Mouse (Mus musculus) cerebellum, postnatal 25 days (tissue): ENCODE data around the gene Cux1.

Experiments
- DNase-seq, 2 experiments: peaks; one replicate each; pipeline ENCODE4 v3.0.0; 2021; ENCODE audit warnings: mixed read lengths in 2 of 2

Cux1 gene

DNA sequence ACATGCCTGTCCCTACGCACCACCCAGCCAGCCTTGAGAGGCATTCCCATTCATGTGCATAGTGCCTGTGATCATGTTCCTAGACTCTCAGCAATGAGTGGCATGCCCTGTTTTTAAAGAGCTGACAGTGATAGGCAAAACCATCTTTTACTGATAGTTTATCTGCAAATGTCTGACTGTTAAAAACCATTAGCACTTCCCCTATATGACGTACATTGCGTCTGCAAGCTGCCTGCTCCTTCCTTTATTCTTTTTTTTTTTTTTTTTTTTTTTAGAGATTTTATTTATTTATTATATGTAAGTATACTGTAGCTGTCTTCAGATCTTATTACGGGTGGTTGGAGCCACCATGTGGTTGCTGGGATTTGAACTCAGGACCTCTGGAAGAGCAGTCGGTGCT lies 205.3 kb downstream of the Cux1 start:
- no peak for DNase-seq

DNA sequence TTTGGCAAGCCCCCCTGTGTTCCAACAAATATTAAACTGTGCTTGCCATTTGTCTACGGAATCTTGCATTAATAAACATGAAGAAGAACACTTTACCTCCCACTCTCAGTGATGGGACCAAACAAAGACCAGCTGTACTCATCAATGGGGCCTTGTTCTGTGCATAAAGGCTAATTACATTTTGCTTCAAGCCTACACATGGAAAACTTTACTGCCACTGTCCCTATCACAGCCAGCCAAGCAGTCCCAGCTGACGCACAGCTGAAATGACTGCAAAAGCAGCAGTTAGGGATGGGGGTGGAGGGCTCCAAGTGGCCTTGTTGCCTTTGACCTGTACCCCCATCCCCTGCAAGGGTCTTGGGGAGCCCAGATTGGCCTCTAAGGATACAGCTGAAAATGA lies 210.1 kb downstream of the Cux1 start:
- DNase-seq = no peak

- no peak for DNase-seq
These were observed 211.6 kb downstream of the Cux1 start for GRCm38 (mm10) chr5:136355583-136356126.

DNA sequence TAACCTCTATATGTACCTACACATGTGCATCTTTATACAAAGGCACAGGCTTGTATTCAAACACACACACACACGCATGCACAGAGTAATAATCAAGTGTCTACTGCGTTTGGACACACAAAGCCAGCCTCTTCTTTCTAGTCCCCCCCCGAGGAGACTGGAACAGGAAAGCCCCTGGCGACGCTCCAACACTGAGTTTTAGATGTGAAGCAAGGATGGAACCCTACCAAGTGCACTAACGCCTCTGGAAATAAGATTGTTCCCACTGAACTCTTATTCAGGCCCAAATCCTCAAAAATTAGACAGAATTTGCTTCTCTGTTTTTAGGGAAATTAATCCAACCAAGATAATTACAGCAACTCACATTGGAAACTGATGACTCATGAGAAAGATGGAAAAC lies 212.6 kb downstream of the Cux1 start:
- DNase-seq = peak in 1 of 2 experiments; percentile 41

DNA sequence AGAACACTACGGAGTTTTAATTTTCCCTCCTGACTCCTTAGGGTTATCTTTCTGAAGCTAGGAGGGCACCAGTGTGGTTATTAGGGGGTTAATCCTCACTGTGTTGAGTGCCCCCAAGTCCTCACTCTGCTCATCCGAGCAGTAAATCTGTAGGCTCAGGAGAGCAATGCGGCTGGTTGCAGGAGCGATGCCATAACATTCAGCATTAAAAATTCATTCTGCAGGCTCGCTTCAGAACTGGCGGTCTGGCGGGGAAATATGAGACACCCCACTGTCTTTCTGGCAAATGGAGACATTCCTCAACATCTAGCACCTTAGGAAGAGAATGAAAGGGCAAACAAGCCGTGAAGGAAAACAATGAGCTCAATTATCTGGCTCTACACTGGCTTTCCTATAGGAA lies 214.2 kb downstream of the Cux1 start:
- DNase-seq = peak; percentile 59 to 73

DNA sequence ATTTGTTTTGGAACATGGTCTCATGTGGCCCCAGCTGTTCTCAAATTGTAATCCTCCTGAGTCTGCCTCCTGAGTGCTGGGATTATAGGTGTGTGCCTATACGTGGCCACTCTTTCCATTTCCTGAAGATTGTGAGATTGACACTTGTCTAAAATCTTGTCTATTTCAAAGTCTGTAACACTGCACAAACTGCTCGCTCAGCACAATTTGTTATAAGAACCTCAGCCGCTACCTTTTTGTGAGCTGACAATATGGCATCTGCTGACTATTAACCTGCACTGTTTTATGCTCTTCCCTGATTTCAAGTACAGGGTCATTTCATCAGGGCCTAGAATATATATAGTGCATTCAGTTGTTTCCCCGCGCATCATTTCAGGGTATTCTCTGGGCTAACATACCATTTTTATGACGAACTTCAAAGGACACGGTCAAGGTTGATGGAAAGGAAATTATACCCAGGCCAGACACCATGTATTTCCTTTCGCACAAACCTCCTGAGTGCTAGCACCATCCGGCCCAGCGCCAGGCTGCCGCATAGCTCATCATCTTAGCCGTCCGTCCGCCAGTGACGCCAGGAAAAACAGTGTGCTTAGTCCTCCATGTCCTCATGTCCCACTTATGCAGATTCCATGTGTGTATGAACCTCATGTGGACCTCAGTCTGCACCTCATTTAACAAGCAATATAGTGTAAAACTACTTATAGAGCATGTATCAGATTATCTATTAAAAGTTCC lies 224.0 kb downstream of the Cux1 start:
- DNase-seq = no peak

DNA sequence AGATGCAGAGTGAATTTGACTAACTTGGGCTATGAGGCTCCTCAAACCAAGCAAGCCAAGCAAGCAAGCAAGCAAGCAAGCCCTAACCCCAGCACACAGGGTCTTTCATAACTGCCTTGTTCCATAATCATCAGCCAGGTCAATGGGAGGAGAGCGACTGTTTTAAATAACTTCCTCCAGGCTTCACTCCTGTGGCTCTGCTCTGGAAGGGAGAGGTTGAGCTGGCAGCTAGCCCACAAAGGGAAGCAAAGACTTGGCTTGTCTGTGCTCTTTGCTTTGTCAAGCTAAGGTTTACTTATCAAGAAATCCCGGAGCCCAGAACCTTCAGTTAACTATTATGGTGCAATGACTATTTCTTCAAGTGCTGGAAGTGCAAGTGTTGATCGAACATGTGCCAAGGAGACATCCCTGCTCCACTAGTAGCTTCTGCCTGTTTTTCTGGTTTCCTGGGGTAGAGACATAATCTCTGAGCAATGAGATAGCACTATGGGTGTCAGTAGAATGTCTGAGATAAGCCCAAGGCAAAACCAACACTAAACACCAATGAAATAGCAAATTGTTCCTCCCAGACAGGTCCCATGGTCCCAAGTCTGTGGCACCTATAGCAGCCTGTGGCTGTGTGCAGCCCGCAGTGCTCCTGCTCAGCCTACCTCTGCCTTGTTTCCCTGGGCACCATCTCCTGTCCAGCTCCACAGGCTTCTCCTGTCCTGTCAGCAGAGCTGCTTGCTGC lies 230.3 kb downstream of the Cux1 start:
- peak in 1 of 2 experiments; percentile 62 for DNase-seq

DNA sequence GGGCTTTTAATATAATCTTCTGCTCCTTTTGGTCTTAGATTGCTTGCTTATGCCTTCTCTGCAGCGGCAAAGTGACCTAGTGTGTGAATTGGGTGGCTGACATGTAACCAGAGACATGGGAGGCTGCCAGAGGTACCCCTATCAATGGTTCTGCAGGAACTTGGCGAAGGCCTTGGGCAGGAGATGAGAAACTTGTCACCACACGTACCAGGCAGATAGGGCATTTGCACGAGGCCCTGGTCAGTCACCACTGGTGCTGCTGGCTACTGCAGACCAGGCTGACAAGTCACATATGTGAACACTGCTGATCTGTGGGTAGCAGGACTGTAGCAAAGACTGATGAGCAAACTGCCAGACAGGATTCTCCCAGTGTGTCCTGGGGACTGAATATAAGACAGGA lies 231.6 kb downstream of the Cux1 start:
- DNase-seq = no peak

DNA sequence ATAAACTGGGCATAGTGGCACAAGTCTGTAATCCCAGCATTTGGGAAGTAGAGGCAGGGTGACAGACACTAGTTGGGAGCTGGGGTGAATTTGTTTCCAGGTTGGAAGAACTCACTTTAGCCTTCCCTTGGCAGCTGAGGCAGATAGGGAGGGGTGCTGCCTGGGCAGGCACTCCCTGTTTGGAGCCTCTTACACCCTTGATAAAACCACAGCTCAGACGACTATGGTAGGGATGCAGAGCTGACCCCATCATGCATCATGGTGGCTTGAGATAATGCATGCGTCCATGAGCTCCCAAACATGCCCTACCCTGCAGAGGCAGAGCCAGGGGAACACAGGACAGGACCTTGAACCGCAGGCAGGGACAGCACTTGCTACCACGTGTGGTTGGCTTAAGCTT lies 232.5 kb downstream of the Cux1 start:
- DNase-seq = no peak

- DNase-seq = no peak
These were observed 233.2 kb downstream of the Cux1 start for GRCm38 (mm10) chr5:136334051-136334450.

GRCm38 (mm10) chr5:136332786-136333462 lies 234.4 kb downstream of the Cux1 start:
- DNase-seq = no peak

GRCm38 (mm10) chr5:136327736-136328135 lies 239.6 kb downstream of the Cux1 start:
- DNase-seq = no peak

GRCm38 (mm10) chr5:136326626-136327025 lies 240.7 kb downstream of the Cux1 start:
- DNase-seq = no peak

GRCm38 (mm10) chr5:136324506-136324905 lies 242.8 kb downstream of the Cux1 start:
- peak; percentile 54 to 59 for DNase-seq

DNA sequence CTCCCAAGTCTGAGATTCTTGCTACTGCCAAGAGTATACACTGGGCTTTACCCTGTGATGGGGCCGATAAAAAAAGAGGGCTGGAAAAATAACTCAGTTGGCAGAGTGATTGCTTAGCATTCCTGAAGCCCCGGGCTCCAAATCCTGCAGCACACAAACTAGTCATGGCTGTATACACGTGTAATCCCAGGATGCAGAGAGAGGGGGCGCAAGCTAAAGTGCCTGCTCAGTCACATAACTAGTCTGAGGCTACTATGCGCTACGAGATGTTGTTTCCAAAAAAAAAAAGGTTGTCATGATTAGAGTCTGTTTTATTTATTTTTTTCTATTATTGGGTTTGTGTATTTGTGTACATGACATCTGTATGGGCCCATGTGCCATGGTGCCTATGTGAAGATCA lies 245.9 kb downstream of the Cux1 start:
- peak; percentile 26 to 55 for DNase-seq

DNA sequence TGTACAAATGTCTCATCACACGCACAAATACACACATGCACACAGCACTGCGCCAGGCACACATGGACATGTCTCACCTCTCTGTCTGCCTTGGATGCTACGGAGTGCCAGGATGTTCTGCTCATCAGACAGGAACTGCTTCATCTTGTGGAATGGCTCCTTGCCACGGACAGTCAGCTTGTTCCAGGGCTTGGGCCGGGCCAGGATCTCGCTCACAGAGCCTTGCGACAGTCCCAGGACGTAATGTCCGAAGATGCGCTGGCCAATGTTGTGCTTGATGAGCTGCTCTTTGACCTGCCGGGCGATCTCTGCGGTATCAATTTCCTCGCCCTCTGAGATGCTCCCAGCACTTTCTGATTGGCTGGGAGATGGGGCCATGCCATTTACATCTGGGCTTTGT lies 254.7 kb downstream of the Cux1 start:
- DNase-seq = peak; percentile 64 to 76

DNA sequence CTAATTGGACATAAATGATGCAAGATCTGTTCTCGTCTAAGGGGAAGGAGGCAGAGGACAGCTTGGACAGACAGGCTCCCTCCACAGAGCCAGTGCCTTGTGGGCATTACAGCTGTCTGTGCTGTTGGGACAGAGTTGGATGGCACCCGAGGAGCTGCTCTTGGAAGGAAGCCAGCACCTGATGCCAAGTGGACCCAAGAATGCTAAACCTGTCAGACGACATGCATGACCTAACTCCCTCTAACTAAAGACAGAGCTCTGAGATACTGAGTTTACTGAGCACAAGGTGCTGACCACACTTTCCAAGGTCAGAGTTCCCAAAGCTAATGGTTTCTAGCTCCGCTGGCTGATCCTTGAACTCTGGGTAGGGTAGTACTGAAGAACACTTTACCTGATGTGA lies 255.1 kb downstream of the Cux1 start:
- peak; percentile 40 to 62 for DNase-seq

DNA sequence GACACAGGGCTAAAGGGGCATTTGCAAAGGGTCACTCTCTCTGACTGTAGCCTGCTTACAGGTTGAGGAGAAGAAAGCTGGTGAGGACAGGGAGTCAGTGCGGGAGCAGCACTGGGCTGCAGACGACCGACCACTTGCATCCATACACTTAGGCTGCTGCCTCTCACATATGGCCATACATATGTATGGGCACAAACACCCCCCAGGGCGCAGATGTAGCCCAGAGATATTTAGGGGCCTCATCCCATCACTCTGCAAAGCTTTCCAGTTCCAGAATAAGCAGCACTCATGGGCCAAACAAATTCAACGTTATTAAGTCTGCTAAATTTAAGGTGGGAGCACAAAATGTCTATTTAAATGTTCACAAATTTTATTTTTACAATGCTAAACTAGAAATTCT lies 261.0 kb downstream of the Cux1 start:
- no peak for DNase-seq

DNA sequence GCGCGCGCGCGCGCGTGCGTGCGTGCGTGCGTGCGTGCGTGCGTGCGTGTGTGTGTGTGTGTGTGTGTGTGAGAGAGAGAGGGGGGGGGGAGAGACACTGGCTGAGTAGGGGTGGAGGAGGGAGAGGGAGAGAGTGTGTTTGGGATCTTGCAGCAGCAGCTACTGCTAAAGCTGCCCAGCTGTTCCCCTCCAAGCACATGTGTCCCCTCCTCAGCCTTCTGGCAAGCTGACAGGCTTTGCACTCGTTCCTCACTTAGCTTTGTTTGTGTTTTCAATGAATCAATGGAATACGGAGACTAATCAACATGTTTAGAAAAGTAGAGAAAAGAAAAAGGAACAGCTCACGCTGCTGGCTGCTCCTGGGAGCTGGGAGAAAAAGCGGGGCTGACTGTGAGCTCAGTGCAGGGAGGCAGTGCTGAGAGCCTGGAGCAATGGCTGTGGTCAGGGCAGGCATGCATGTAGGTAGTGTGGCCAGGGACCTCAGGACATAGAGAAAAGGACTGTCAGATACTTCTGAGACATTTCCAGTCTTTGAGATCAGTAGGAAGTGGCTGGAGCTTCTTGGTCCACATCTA lies 263.8 kb downstream of the Cux1 start:
- no peak for DNase-seq

- no peak for DNase-seq
These were observed 266.4 kb downstream of the Cux1 start for GRCm38 (mm10) chr5:136300880-136301279.

- DNase-seq = no peak
These were observed 269.6 kb downstream of the Cux1 start for GRCm38 (mm10) chr5:136297691-136298090.

- DNase-seq = no peak
These were observed 270.4 kb downstream of the Cux1 start for GRCm38 (mm10) chr5:136296911-136297310.

DNA sequence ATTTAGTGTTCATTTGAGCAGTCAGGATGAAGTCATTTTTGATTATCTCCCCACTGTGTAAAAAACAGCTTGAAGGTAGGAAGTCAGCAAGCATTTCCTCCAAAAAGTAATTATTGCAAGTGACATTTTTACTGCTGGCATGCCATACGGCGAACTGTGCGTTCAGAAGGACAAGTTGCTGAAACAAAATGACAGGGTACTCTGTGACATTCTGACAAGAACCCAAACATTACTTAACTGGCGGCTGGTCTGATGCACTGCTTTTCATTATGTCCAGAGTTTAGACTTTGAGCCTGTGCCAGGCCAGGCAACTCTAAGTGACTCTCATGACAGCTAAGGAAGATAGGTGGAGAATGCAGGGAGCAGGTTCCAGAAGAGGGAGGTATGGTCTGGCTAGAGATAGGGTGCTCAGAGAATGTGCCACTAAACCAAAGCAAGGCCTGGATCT lies 274.3 kb downstream of the Cux1 start:
- peak; percentile 31 to 33 for DNase-seq
